Mouse (Mus musculus) small intestine, adult 2 months (tissue): Measurements from ENCODE around the gene Gkn2. TPM values are rescaled to one million over a fixed set of nuclear protein-coding genes. Genes with fewer than 3 reads are reported as not detected.

ENCODE experiments used
- H3K27ac ChIP-seq: fragments of 200-500 bp; 2 replicates; pipeline ENCODE4 v1.5.1; 2012; ENCODE audit warnings: low read depth, low read length, control low read depth, inconsistent platforms; ENCODE audit not compliant: insufficient read depth
- H3K27me3 ChIP-seq: fragments of 200-500 bp; 2 replicates; pipeline ENCODE4 v1.6.1; 2012; ENCODE audit warnings: mild to moderate bottlenecking, moderate library complexity, low read length, inconsistent platforms; ENCODE audit not compliant: control insufficient read depth, insufficient read depth
- H3K36me3 ChIP-seq: fragments of 200-500 bp; 2 replicates; pipeline ENCODE4 v1.6.1; 2012; ENCODE audit warnings: mild to moderate bottlenecking, low read length, control low read depth, inconsistent platforms; ENCODE audit not compliant: control insufficient read depth, insufficient read depth
- H3K4me1 ChIP-seq: fragments of 200-500 bp; 2 replicates; pipeline ENCODE4 v1.6.1; 2012; ENCODE audit warnings: low read length, inconsistent platforms, mixed read lengths; ENCODE audit not compliant: control insufficient read depth, insufficient read depth, insufficient read length
- H3K4me3 ChIP-seq: fragments of 200-500 bp; 2 replicates; pipeline ENCODE4 v1.5.1; 2012; ENCODE audit warnings: low read depth, mild to moderate bottlenecking, control low read depth, inconsistent platforms, low read length, moderate library complexity
- CTCF ChIP-seq: fragments of 200-500 bp; IDR thresholded peaks from 2 replicates; pipeline ENCODE4 v1.5.1; 2012; ENCODE audit warnings: low read depth, mild to moderate bottlenecking, control low read depth, inconsistent platforms, low read length, moderate library complexity, mixed read lengths; ENCODE audit not compliant: insufficient replicate concordance, insufficient read length; ENCODE audit errors: extremely low read depth
- POLR2A ChIP-seq: fragments of 200-500 bp; IDR thresholded peaks from 2 replicates; pipeline ENCODE4 v1.6.1; 2012; ENCODE audit warnings: low read depth, mild to moderate bottlenecking, control low read depth, inconsistent platforms, low read length, moderate library complexity
- WGBS: fragments of 180-500 bp; shearing (Covaris S2); methylation state at CpG from one replicate; pipeline ENCODE4 v1.1.7; 2018; 5-methylcytosine and 5-hydroxymethylcytosine counted together
- polyA plus RNA-seq: library from polyadenylated mRNA; depleted of rRNA; stranded (reverse); fragments of >200 nt; gene quantifications from 2 replicates; pipeline ENCODE4 v1.2.3, GENCODE M21; 2012

The Gkn2 gene
- polyA plus RNA-seq, 1 experiment: 4.6 TPM

DNA sequence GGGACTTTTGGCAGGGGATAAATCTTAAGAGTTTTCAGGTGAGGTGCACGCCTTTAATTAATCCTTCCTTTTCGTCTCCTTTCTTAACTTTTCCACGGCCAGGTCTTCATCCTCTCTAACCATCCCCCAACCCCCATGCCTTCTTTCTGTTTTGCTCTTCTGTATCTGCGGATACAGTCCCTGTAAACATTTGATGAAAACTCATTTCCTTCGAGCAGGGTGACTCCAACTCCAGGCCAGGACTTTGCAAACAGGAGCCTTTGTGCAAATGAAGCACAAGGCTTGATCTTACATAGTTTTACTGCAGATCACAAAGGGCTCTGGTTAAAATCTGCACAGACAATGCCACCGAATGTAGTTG, 37.2 kb upstream of the Gkn2 start:
- H3K27me3 ChIP-seq: peaks cover 4% of the 10 kb centered on the region; the same call in 1 of the 2 replicates
- H3K4me1 ChIP-seq: no peaks in the 10 kb centered on the region
- 28% methylated on average over 6 of the region's 6 CpGs for WGBS
- H3K36me3 ChIP-seq: no peaks in the 10 kb centered on the region
- TF ChIP-seq POLR2A (no peak), CTCF (no peak)
- no peak overlapping the region for H3K4me3 ChIP-seq
- H3K27ac ChIP-seq: no peak overlapping the region; the same call in 1 of the 2 replicates

GRCm38 (mm10) chr6:87350829-87351228, 22.3 kb upstream of the Gkn2 start, which contains the start of gene Gkn1:
Gkn1 (minus strand) TSS chr6:87350942.
- 84% methylated on average over 8 of the region's 8 CpGs for WGBS
- H3K4me1 ChIP-seq: peaks cover 4% of the 10 kb centered on the region; the same call in 1 of the 2 replicates
- H3K4me3 ChIP-seq: no peak within 1 kb of the TSS
- H3K27ac ChIP-seq: no peak within 1 kb of the TSS
- no peak for TF ChIP-seq CTCF
- no peak for TF ChIP-seq POLR2A
- no peaks in the 10 kb centered on the region for H3K36me3 ChIP-seq
- H3K27me3 ChIP-seq: no peaks in the 10 kb centered on the region

DNA sequence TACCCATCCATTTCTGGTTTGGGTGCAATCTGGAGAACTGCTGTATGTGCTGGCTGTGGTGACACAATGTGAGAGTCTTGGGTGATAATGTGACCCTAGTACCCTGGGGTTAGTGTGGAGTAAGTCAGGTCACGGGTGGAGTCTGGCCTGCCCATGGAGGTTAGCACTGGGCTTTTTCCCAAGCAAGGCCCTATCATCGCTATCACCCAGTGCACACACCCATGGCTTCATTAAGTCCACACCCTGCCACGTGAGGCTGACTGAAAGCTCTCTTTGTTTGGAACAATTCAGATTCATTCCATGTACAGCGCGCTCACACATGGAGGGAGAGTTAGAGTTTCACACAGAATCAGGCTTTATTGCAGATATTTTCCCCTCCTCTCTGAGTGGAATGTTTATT, 18.7 kb upstream of the Gkn2 start:
- H3K36me3 ChIP-seq: no peaks in the 10 kb centered on the region
- TF ChIP-seq CTCF: no peak
- TF ChIP-seq POLR2A: no peak
- peaks cover 4% of the 10 kb centered on the region; the same call in 1 of the 2 replicates for H3K4me1 ChIP-seq
- no peaks in the 10 kb centered on the region for H3K27me3 ChIP-seq
- 25% methylated on average over 5 of the region's 5 CpGs for WGBS
- H3K27ac ChIP-seq: no peak overlapping the region
- no peak overlapping the region for H3K4me3 ChIP-seq

DNA sequence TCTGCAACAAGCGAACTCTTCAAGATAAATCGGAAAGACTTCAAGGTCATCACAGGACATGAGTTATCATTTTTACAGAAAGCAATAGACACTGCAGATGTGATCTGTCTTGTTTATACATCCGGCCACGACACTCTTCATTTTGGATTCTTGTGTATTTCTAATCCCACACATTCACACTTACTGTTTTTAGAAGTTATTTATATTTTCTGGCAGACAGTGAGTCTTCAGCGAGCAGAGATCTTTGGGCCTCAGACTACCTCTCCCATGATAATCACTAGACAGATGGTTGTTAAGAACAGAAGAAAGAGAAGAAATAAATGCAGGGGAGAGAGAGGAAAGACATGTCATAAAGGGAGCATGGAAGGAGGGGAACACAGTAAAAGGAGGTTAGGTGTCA, 3.9 kb upstream of the Gkn2 start:
- no peaks in the 10 kb centered on the region for H3K27me3 ChIP-seq
- no peaks in the 10 kb centered on the region for H3K36me3 ChIP-seq
- H3K4me3 ChIP-seq: no peak overlapping the region
- TF ChIP-seq CTCF (no peak), POLR2A (no peak)
- WGBS: 74% methylated on average over 5 of the region's 5 CpGs
- H3K27ac ChIP-seq: no peak overlapping the region
- H3K4me1 ChIP-seq: no peaks in the 10 kb centered on the region

GRCm38 (mm10) chr6:87383926-87384691, 11.0 kb downstream of the Gkn2 start:
- TF ChIP-seq CTCF (peak; percentile 34; the same call in 1 of the 2 replicates), POLR2A (no peak)
- WGBS: 46% methylated on average over 24 of the region's 24 CpGs
- Histone ChIP-seq H3K4me1 (peaks cover 5% of the 10 kb centered on the region; the same call in 1 of the 2 replicates), H3K27ac (no peak overlapping the region), H3K27me3 (no peaks in the 10 kb centered on the region), H3K4me3 (no peak overlapping the region), H3K36me3 (no peaks in the 10 kb centered on the region)

DNA sequence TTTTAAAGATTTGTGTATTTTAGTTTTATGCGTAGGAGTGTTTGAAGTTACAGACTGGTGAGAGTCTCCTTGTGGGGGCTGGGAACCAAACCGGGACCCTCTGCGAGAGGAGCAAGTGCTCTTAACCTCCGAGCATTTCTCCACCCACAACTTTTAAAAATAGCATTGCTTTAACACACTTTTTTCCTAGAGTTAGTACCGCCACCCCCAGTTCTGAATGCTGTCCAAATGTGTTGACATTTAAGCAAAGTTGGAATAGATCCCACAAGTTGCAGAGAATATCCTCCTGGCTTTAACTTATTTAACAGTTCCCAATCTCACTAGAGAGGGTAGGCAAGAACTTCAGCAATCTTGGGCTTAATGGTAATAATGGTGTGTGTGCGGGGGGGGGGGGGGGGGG, 11.6 kb downstream of the Gkn2 start:
- Histone ChIP-seq H3K4me1 (peaks cover 9% of the 10 kb centered on the region; the same call in 1 of the 2 replicates), H3K36me3 (no peaks in the 10 kb centered on the region), H3K27me3 (no peaks in the 10 kb centered on the region), H3K4me3 (no peak overlapping the region), H3K27ac (no peak overlapping the region)
- WGBS: 72% methylated on average over 6 of the region's 6 CpGs
- TF ChIP-seq CTCF: peak; percentile 5; the same call in 1 of the 2 replicates
- no peak for TF ChIP-seq POLR2A

GRCm38 (mm10) chr6:87386203-87386602, 13.0 kb downstream of the Gkn2 start:
- Histone ChIP-seq H3K4me1 (peaks cover 9% of the 10 kb centered on the region; the same call in 1 of the 2 replicates), H3K27me3 (no peaks in the 10 kb centered on the region), H3K27ac (no peak overlapping the region), H3K36me3 (no peaks in the 10 kb centered on the region), H3K4me3 (no peak overlapping the region)
- TF ChIP-seq CTCF (peak; percentile 42; the same call in 1 of the 2 replicates), POLR2A (no peak)
- WGBS: 22% methylated on average over 7 of the region's 7 CpGs
